Mouse (Mus musculus) liver, adult (tissue): Measurements from ENCODE around the gene Gm12216.
A peak's percentile ranks its signal among the peaks of the same experiment; 100 is the strongest.
"Not testable (repeated sequence)": the region's sequence is repeated elsewhere in the genome, so short reads cannot be mapped to it uniquely, and the experiment has no call there.

Experiments used
- GATA4 ChIP-seq: IDR thresholded peaks from 2 replicates; pipeline ENCODE4 v1.6.1; 2014; ENCODE audit warnings: mild to moderate bottlenecking, low read length; ENCODE audit not compliant: insufficient replicate concordance

Gm12216 gene

DNA sequence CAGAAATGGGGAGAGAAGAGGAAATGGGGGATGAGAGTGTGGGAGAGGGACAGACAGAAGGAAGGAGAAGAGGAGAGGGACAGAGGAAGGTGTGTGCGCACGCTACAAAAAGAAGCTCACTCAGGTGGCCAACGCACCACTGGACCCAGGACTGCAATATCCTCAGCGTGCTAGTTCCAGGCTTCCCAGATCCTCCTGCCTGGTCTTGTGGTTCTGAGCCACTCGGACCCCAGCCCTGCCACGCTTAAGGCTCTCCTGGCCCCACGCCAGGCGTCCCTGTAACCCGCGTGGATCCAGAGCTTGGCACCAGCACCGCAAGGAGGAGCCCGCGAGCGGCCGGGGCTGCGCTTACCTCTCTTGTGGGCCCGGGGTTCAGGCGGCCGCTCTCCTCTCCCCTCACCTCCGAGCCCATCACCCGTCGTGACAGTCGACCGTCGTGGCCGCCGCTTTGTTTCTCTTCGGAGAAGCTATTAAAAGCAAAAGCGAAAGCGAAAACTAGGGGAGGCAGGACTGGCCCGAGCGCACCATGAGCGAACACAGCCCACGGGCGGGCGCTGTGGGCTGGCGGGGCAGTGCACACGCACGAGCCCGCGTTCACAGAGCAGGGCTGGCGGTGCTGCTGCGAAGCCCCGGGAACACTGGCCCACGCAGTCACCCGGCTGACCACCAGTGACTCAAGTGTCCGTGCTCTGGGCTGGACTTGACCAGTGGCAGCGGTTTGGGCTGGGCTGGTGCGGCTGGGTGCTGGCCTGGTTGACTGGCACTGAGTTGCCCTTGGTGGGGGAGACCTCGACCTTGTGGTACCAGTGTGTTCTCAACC lies at the start of gene Gm12216:
Gm12216 (minus strand) TSS at position 496 of the 820 bp plus-strand sequence.
- TF ChIP-seq GATA4, result not testable (repeated sequence)

- peak; percentile 87 for TF ChIP-seq GATA4
Observed at GRCm38 (mm10) chr11:53908686-53909085, 49.6 kb upstream of the Gm12216 start.

DNA sequence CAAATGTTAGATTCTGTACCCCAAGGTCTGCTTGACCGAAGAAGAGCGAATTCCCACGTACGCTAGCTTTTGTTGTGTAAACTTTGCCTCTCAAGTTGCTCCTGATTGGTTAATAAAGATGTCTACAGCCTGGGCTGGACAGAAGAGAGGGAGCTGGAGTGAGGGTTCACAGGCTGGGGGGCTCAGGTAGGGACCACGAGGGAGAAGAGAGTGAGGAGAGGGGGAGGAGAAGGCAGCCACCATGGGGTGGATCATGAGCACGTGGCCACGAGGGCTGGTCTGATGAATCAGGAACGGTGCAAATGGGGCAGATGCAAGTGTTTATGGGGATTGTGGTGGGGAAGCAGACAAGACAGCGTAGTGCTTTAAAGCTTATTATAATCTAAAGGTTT lies 45.5 kb upstream of the Gm12216 start:
- no peak for TF ChIP-seq GATA4

- peak; percentile 55; the same call in 1 of the 2 replicates for TF ChIP-seq GATA4
Observed at GRCm38 (mm10) chr11:53903781-53904533, 44.9 kb upstream of the Gm12216 start.

DNA sequence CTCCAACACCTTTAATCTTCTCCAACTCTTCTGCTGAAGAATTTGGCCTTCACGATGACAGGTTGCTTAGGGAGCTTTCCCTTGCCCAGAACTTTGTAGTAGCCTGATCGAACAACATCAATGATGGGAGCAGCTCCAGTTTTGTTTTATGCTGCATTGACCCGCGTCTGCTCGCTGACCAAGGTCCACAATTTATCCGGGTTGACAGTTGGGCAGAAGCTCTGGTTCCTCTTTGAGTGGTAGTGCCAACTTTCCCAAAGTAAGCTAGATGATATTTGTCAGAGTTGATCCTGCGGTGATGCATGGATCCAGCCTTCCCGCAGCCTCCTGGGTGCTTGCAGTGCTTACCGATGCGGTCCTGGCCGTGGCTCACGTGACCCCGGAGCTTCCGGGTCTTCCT lies 43.7 kb upstream of the Gm12216 start:
- TF ChIP-seq GATA4, result no peak

DNA sequence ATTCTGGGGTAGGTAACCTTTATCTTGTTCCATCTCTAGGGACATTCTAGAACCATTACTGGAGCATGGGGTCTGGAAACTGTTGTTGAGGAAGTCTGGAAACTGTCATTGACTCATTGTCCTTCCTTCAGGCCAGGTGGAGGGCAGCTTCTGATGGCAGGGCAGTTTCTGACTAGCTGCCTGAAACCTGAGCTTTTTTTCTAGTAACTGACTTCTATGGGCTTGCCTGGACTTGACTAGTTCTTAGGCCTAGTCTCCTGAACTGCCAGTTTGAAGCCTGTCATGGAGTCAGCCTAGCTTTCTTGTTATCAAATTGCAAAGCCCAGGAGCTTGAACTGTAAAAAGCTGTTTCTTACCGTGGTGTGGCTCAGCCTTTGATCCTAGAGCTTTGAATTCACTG lies 41.9 kb upstream of the Gm12216 start:
- TF ChIP-seq GATA4, result no peak

GRCm38 (mm10) chr11:53899981-53900380 lies 40.9 kb upstream of the Gm12216 start:
- TF ChIP-seq GATA4, result no peak

- no peak for TF ChIP-seq GATA4
Observed at GRCm38 (mm10) chr11:53899004-53899403, 39.9 kb upstream of the Gm12216 start.

GRCm38 (mm10) chr11:53896935-53897334 lies 37.9 kb upstream of the Gm12216 start:
- no peak for TF ChIP-seq GATA4

GRCm38 (mm10) chr11:53893451-53893850 lies 34.4 kb upstream of the Gm12216 start:
- TF ChIP-seq GATA4, result no peak

DNA sequence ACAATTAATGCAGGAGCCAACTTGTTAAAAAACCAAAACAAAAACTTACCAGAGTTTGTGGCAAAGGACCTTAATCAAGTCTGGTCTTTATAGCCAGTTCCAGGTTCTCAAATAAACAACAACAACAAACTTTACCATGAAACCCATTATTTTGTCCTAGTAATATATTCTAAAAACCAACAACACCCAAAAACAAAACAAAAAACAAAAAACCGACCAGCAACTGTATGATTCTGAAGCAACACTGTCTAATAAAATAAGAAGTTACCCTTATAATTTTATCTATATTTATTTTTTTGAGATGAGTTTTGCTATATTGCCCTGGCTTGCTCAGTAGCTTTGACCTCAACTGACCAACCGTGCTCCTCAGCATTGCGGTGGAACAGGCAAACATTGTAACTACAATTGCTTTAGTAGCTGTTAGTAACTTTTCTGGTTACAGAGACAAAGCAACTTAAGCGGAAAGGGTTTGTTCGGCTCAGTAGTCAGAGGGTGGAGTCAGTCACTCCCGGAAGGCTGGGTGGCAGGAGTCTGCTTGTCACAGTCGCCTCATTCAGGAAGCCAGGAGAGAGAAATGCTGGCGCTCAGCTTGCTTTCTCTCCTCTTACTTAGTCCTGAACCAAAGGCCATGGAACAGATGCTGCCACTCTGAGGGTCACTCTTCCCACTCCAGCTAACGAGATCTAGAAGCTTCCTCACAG lies 33.8 kb upstream of the Gm12216 start:
- TF ChIP-seq GATA4, result no peak

- no peak for TF ChIP-seq GATA4
Observed at GRCm38 (mm10) chr11:53891505-53892451, 32.7 kb upstream of the Gm12216 start, which contains the start of gene Slc22a5. Slc22a5 (minus strand) TSS chr11:53891660.

- no peak for TF ChIP-seq GATA4
Observed at GRCm38 (mm10) chr11:53890906-53891504, 31.9 kb upstream of the Gm12216 start.

DNA sequence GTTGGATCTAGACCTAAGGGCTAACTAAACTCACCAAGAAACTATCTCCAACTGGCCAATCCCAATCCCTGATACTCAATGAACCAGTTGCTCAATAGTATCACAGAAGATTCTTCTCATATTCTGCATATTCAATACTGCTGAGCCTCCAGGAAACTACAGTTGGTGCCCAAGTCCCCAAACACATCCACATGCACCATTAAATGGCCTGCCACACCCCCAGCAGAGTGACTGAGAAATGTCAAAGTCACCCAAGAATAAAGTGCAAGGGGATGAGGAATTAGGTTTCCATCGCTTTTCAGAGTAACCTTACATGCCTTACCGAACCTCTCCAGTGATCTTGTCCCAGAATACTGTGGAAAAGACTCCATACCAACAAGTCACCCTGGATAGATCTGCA lies 31.2 kb upstream of the Gm12216 start:
- no peak for TF ChIP-seq GATA4
